Mouse (Mus musculus) gastrocnemius, adult 8-10 months (tissue): ENCODE measurements around the gene Dnase2b. TPM values are rescaled to one million over a fixed set of nuclear protein-coding genes. Genes with fewer than 3 reads are reported as not detected.

Experiments used
- DNase-seq, 2 experiments: peaks; one replicate each; pipeline ENCODE4 v3.0.0; 2022; ENCODE audit warnings: low spot score in 2 of 2
- total RNA-seq, 4 experiments: library from RNA; stranded (reverse); gene quantifications; 2 replicates each; pipeline ENCODE4 v1.2.4; 2022

Gene Dnase2b
- total RNA-seq, 4 experiments from 2014 or later: 0.11 TPM; not detected in 3

GRCm38 (mm10) chr3:146616533-146617283, 1.3 kb upstream of the Dnase2b start:
- no peak for DNase-seq

DNA sequence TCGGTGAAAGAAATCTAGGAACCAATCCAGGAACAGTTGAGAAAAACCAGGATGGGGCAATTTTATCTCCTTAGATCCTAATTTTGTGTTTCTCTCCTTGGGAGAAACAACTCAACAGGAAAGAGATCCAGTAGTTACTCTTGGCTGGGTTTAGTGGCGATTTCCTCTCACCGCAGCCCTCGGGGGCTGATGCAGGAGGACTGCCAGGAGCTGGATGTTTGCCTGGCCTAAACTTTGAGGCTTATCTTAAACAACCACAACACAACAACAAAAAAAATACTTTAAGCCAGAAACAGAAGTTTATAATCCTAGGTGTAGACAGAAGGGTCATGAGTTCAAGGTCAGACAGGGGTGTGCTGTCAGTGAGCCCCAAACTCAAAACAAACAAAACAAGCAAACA, 3.6 kb downstream of the Dnase2b start:
- no peak for DNase-seq

GRCm38 (mm10) chr3:146611261-146611660, 4.1 kb downstream of the Dnase2b start:
- no peak for DNase-seq

- no peak for DNase-seq
Observed at GRCm38 (mm10) chr3:146610322-146610721, 5.1 kb downstream of the Dnase2b start.

DNA sequence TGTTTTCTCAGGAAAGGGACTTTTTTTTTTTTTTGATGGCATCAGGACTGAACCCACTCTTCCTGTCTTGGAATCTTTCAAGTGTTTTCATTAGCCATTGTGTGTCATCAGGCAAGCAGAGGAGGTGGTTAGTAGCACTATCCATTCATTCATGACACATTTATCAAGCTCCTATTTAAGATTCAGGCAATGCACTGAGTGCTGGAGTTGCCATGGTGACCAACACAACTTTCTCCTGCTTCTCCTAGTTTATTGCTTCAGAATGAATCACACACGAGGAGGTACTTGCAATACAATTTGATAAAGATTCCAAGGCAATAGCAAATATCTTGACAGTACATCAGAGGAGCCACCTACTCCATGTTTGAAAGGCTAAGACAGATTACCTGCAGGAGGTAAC, 8.0 kb downstream of the Dnase2b start:
- no peak for DNase-seq

DNA sequence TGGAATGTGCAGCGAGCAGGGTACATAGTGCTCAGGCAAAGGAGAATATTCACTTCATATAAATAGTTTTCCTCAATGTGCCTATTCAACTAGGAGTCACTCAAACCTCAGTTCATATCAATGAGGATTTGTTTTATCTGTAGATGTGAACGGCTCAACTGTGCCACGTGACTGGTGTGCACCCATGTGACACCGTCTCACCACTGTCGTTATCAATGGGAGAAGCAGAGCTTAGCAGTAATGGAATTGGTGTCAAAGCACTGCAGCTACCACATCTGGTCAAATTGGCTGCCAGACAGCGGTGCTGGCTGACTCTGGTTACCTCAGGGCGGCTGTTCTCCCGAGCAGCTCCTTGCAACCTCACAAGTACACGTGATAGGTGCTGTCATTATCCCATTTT, 10.7 kb downstream of the Dnase2b start:
- DNase-seq: no peak

DNA sequence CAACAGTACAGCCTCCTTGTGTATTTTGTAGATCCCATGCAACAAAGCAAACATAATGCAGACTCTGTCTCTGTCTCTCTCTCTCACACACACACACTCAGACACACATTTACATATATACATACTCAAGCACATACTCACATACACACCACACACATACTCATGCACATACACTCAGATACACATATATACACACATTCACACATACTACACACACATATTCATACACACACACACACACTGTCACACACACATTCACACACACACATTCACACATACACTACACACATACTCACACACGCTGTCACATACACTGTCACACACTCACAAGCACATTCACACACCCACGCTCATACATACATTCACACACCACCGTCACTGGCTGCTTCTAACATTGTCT, 12.9 kb downstream of the Dnase2b start:
- no peak for DNase-seq

GRCm38 (mm10) chr3:146601205-146601604, 14.2 kb downstream of the Dnase2b start:
- no peak for DNase-seq

DNA sequence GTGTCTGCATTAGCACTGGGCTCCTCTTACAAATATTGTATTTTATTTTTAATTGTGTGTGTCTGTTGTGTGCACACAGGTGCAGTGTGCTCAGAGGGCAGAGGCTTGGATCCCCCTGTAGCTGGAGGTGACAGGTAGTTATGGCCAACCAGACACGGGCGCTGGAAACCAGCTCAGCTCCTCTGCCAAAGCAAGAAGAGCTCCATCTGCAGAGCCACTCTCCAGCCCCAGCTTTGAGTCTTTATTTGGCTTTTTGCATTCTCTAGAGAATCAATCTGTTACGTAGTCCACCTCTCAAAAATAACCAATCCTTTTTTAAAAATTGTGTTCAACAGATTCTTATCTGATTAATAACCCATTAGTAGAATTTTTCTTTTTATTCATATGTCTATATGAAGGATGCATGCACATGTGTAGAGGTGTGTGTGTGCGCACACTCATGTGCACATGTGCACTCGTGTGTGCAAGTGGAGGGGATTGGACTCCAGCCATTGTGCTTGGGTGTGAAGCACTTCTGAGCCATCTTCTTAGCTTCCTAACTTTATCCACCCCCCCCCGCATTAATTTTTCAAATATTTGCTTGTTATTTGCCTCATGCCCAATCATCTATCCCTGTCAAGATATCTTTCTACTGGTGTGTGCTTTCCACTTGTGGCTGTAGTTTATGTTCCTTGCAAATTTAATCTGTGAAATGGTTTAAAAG, 16.0 kb downstream of the Dnase2b start:
- no peak for DNase-seq

- DNase-seq: no peak
Observed at GRCm38 (mm10) chr3:146598411-146598810, 17.0 kb downstream of the Dnase2b start.

GRCm38 (mm10) chr3:146596864-146597263, 18.5 kb downstream of the Dnase2b start:
- DNase-seq: no peak

DNA sequence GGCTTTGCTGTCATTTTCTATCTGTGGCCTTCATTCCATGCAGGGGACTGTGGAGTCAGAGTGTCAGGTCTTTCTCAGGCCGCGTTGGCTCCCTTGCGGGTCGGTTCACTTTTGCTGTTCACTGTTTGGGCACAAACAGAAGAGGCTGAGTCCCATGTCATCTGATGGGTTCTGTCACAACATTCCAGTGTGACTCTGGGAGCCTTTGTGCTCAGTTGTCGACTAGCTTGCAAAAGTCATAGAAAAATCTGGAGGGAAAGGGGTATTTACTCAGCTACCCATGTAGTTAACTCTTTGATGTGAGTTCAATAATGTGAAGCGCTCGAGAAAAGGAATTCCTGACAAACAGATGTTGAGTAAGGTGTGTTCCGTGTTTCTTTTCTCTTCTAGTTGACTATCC, 19.0 kb downstream of the Dnase2b start:
- no peak for DNase-seq

- no peak for DNase-seq
Observed at GRCm38 (mm10) chr3:146595440-146595839, 20.0 kb downstream of the Dnase2b start.

- no peak for DNase-seq
Observed at GRCm38 (mm10) chr3:146591601-146592000, 23.8 kb downstream of the Dnase2b start.

DNA sequence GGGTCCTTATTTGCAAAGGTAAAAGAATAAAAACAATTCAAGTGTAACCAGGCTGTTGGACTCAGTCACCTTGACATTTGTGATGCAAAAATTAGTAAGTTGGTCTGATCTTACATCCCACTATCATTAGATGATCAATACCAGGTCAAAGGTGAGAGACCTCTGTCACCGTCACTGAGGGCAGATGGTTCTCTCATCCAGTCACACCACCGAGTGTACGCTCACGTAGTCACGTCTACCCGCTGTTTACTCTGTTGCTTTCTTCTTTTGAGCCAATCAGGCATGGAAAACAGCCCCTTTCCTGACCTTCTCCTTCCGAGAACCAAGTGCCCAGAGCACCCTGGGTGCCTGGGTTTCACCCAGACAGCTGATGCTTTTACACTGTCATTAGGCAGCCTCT, 24.2 kb downstream of the Dnase2b start:
- no peak for DNase-seq

GRCm38 (mm10) chr3:146589523-146589922, 25.9 kb downstream of the Dnase2b start:
- DNase-seq: no peak

GRCm38 (mm10) chr3:146586616-146587015, 28.8 kb downstream of the Dnase2b start:
- DNase-seq: no peak

GRCm38 (mm10) chr3:146583908-146584307, 31.5 kb downstream of the Dnase2b start:
- no peak for DNase-seq

DNA sequence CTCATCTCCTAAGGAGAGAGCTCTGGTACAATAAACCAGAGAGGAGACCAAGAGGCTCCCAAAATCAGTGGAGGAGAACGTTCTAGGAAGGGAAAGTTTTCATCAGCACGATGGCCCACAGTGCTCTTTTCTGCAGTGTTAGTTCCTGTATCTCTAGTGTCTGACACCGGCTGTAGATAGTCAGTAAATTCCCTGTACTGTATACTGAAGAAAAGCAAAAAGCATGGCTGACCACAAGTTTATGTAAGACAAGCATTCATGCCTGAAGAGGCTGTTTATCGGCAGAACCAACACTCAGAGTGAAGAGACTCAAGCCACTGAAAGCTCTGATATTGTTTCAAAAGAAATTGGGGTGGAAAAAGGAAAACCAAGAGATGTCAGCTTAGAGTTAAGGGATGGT, 31.9 kb downstream of the Dnase2b start:
- DNase-seq: no peak

DNA sequence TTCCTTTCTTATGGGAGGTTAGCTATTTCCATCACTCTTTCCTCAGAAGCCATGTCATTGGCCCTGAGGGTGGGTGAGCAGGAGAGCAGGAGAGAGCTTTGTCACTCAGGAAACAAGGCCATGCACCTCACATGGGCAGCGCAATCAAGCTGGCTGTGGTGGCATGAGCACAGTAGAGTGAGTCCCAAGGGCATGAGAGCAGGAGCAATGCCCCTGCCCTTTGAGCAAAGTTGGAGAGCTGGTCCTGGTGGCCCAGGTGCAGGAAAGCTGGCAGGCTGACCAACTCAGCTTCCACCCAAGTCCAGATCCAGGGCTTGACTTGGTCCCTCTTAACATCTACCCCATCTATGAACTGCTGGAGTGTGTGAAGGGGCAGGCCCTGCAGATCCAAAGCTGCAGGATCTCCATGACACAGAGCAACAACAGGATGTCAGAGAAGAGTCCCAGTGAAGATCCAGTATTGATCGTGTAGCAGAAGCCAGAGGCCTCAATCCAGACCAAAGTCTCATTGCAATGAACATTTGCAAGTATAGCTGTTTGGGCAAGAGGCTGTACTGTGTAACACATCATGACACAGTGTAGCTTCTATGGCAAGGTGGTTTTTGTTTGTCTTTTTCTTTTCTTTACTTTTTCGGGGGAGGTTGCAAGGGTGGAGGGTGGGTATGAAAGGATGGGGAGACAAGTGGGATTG, 35.2 kb downstream of the Dnase2b start:
- no peak for DNase-seq

DNA sequence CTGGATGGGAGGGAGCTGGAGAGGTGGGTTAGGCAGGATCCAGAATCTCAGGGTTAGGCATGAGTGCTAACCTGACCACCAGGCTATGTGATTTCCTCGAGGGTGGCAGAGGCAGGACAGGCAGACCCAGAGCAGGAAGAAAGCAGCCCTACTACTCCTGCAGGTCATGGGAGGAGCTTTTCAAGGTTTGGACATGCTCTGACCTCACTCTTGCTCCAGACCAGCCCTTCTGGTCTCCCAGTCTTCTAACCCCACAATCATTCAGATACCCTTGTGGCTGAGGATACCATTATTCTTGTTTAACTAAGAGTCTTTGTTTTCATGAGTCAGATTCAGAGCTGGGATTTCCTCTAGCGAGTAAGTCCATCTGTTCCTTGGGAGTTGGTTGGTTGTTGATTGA, 37.8 kb downstream of the Dnase2b start:
- DNase-seq: no peak

DNA sequence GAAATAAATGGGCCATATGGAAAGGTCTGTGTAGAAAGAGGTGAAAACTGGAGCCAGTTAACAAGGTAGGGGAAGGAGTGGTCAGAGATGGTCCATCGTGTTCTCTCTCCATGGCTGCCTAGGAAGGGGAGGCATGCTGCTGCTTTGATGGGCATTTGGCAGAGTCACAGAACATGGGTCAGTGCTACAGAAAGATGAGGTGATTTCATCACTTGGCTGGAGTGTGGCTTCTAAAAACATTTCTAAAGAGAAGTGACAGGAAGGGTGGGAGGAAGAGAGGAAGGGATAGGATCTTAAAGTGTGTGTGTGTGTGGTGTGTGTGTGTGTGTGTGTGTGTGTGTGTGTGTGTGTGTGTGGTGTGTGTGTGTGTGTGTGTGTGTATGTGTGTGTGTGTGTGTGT, 44.1 kb downstream of the Dnase2b start:
- no peak for DNase-seq
